Mouse (Mus musculus) spleen, postnatal 4 days (tissue): ENCODE data around the gene Hectd4.

Experiments used
- DNase-seq, 2 experiments: peaks; one replicate each; pipeline ENCODE4 v3.0.0; 2022; ENCODE audit warnings: low spot score in 2 of 2

Hectd4 gene

GRCm38 (mm10) chr5:121233726-121234125 is 13.7 kb downstream of the Hectd4 start:
- DNase-seq = peak in 1 of 2 experiments; percentile 57

GRCm38 (mm10) chr5:121236171-121236570 is 16.2 kb downstream of the Hectd4 start:
- DNase-seq = peak; percentile 73 to 78

GRCm38 (mm10) chr5:121238208-121238607 is 18.2 kb downstream of the Hectd4 start:
- DNase-seq = no peak

GRCm38 (mm10) chr5:121239846-121240245 is 19.8 kb downstream of the Hectd4 start:
- no peak for DNase-seq

- no peak for DNase-seq
These were observed 21.2 kb downstream of the Hectd4 start for GRCm38 (mm10) chr5:121241182-121241581.

GRCm38 (mm10) chr5:121242261-121242660 is 22.2 kb downstream of the Hectd4 start:
- no peak for DNase-seq

GRCm38 (mm10) chr5:121242701-121243100 is 22.7 kb downstream of the Hectd4 start:
- DNase-seq = peak in 1 of 2 experiments; percentile 50

- no peak for DNase-seq
These were observed 23.8 kb downstream of the Hectd4 start for GRCm38 (mm10) chr5:121243676-121244364.

- no peak for DNase-seq
These were observed 24.3 kb downstream of the Hectd4 start for GRCm38 (mm10) chr5:121244365-121244731.

GRCm38 (mm10) chr5:121245201-121245600 is 25.2 kb downstream of the Hectd4 start:
- no peak for DNase-seq

- DNase-seq = no peak
These were observed 28.9 kb downstream of the Hectd4 start for GRCm38 (mm10) chr5:121248766-121249394.

- DNase-seq = no peak
These were observed 29.7 kb downstream of the Hectd4 start for GRCm38 (mm10) chr5:121249693-121250092.

- DNase-seq = no peak
These were observed 31.8 kb downstream of the Hectd4 start for GRCm38 (mm10) chr5:121251813-121252212.

- DNase-seq = no peak
These were observed 33.9 kb downstream of the Hectd4 start for GRCm38 (mm10) chr5:121253816-121254497.

GRCm38 (mm10) chr5:121254977-121255376 is 35.0 kb downstream of the Hectd4 start:
- DNase-seq = no peak

- DNase-seq = no peak
These were observed 41.8 kb downstream of the Hectd4 start for GRCm38 (mm10) chr5:121261806-121262205.

GRCm38 (mm10) chr5:121262415-121262814 is 42.4 kb downstream of the Hectd4 start:
- no peak for DNase-seq

GRCm38 (mm10) chr5:121264593-121264992 is 44.6 kb downstream of the Hectd4 start:
- DNase-seq = no peak

GRCm38 (mm10) chr5:121266741-121267382 is 46.8 kb downstream of the Hectd4 start:
- peak in 1 of 2 experiments; percentile 65 for DNase-seq

GRCm38 (mm10) chr5:121271046-121271445 is 51.0 kb downstream of the Hectd4 start:
- no peak for DNase-seq

- DNase-seq = no peak
These were observed 56.8 kb downstream of the Hectd4 start for GRCm38 (mm10) chr5:121276808-121277207.

GRCm38 (mm10) chr5:121280456-121280855 is 60.4 kb downstream of the Hectd4 start:
- no peak for DNase-seq
